Mouse (Mus musculus) heart, embryonic 16.5 days (tissue): ENCODE measurements around the gene D10Jhu81e. TPM values are rescaled to one million over a fixed set of nuclear protein-coding genes. Genes with fewer than 3 reads are reported as not detected.

ENCODE experiments used
- ATAC-seq: fragments of 200-750 bp; cut with Nextera tagmentation; replicated peaks from 2 replicates; pipeline ENCODE4 v1.8.0; 2017; ENCODE audit warnings: moderate number of reproducible peaks; ENCODE audit not compliant: insufficient read depth, low FRiP score; ENCODE audit errors: extremely low read depth
- H3K27ac ChIP-seq: fragments of 300-500 bp; sonication (generic); 2 replicates; pipeline ENCODE4 v1.5.1; 2014; ENCODE audit warnings: mild to moderate bottlenecking, low read length, control low read depth, moderate library complexity
- H3K27me3 ChIP-seq: fragments of 300-500 bp; sonication (generic); 2 replicates; pipeline ENCODE4 v1.6.1; 2014; ENCODE audit warnings: low read length, mixed read lengths; ENCODE audit not compliant: control insufficient read depth, insufficient read depth
- H3K36me3 ChIP-seq: fragments of 300-500 bp; sonication (generic); 2 replicates; pipeline ENCODE4 v1.6.1; 2014; ENCODE audit not compliant: control insufficient read depth, insufficient read depth
- H3K4me1 ChIP-seq: fragments of 300-500 bp; sonication (generic); 2 replicates; pipeline ENCODE4 v1.6.1; 2014; ENCODE audit warnings: low read length, mixed read lengths; ENCODE audit not compliant: control insufficient read depth, insufficient read depth
- H3K4me2 ChIP-seq: fragments of 300-500 bp; sonication (generic); 2 replicates; pipeline ENCODE4 v1.6.1; 2014; ENCODE audit warnings: low read depth, mild to moderate bottlenecking, control low read depth, low read length
- H3K4me3 ChIP-seq: fragments of 300-500 bp; sonication (generic); 2 replicates; pipeline ENCODE4 v1.5.1; 2014; ENCODE audit warnings: mild to moderate bottlenecking, control low read depth, low read length
- H3K9ac ChIP-seq: fragments of 300-500 bp; sonication (generic); 2 replicates; pipeline ENCODE4 v1.6.1; 2014; ENCODE audit warnings: low read length, control low read depth
- H3K9me3 ChIP-seq: fragments of 300-500 bp; sonication (generic); replicated peaks from 2 replicates; pipeline ENCODE4 v1.6.1; 2016; ENCODE audit warnings: low read length; ENCODE audit not compliant: control insufficient read depth
- WGBS: fragments of 180-500 bp; shearing (Covaris S2); extraction: QIAGEN DNeasy Blood & Tissue Kit; methylation state at CpG from one replicate; pipeline ENCODE4 v1.1.7; 2014; 5-methylcytosine and 5-hydroxymethylcytosine counted together
- polyA plus RNA-seq: library from polyadenylated mRNA; unstranded; fragments of >200 nt; fragmentation: Nextera tagmentation; extraction: Ambion mirVana; gene quantifications from 2 replicates; pipeline ENCODE4 v1.2.1, GENCODE M21; 2015

The D10Jhu81e gene
- polyA plus RNA-seq, 1 experiment from 2014 or later: 75.3 TPM

- Histone ChIP-seq H3K36me3 (peaks cover 37% of the 10 kb centered on the region), H3K9ac (no peak overlapping the region), H3K4me2 (no peak overlapping the region), H3K27me3 (no peaks in the 10 kb centered on the region), H3K4me1 (peaks cover 16% of the 10 kb centered on the region), H3K27ac (no peak overlapping the region), H3K9me3 (no peaks in the 10 kb centered on the region), H3K4me3 (no peak overlapping the region)
- no peak for ATAC-seq
- WGBS: 89% methylated on average over 7 of the region's 7 CpGs
Observed at GRCm38 (mm10) chr10:78167333-78167732, 2.2 kb downstream of the D10Jhu81e start.

GRCm38 (mm10) chr10:78165256-78166005 is 4.2 kb downstream of the D10Jhu81e start:
- ATAC-seq: no peak
- no peaks in the 10 kb centered on the region for H3K9me3 ChIP-seq
- peaks cover 15% of the 10 kb centered on the region for H3K4me1 ChIP-seq
- 92% methylated on average over 21 of the region's 21 CpGs for WGBS
- no peak overlapping the region for H3K4me3 ChIP-seq
- H3K27ac ChIP-seq: no peak overlapping the region
- H3K27me3 ChIP-seq: no peaks in the 10 kb centered on the region
- H3K9ac ChIP-seq: no peak overlapping the region
- H3K4me2 ChIP-seq: no peak overlapping the region
- H3K36me3 ChIP-seq: peaks cover 32% of the 10 kb centered on the region

GRCm38 (mm10) chr10:78164786-78165185 is 4.8 kb downstream of the D10Jhu81e start:
- Histone ChIP-seq H3K4me2 (no peak overlapping the region), H3K9me3 (no peaks in the 10 kb centered on the region), H3K27me3 (no peaks in the 10 kb centered on the region), H3K4me3 (no peak overlapping the region), H3K4me1 (peaks cover 10% of the 10 kb centered on the region), H3K27ac (no peak overlapping the region), H3K9ac (no peak overlapping the region), H3K36me3 (peaks cover 32% of the 10 kb centered on the region)
- no peak for ATAC-seq
- WGBS: 86% methylated on average over 12 of the region's 12 CpGs

DNA sequence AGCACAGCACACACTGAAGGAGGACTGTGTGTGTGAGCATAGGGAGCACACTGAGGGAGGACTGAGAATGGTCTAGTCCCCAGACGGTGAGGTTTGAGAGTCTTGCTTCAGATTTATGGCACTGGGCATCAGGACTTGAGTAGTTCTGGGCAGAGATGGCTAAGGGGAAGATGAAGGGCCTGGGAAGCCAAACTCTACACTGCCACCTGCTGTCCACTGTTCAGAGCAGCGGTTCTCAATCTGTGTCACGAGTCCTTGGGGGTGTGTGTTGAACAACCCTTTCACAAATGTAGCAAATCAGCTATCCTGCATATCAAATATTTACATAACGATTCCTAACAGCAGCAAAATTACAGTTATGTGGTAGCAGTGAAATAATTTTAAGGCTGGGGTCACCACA is 5.7 kb downstream of the D10Jhu81e start:
- no peaks in the 10 kb centered on the region for H3K9me3 ChIP-seq
- no peak overlapping the region for H3K9ac ChIP-seq
- no peaks in the 10 kb centered on the region for H3K27me3 ChIP-seq
- WGBS: 30% methylated on average over 4 of the region's 4 CpGs
- no peak overlapping the region for H3K4me2 ChIP-seq
- H3K4me1 ChIP-seq: peaks cover 15% of the 10 kb centered on the region
- no peak for ATAC-seq
- no peak overlapping the region for H3K4me3 ChIP-seq
- H3K36me3 ChIP-seq: peaks cover 32% of the 10 kb centered on the region
- no peak overlapping the region for H3K27ac ChIP-seq

- WGBS: 89% methylated on average over 9 of the region's 9 CpGs
- Histone ChIP-seq H3K9me3 (no peaks in the 10 kb centered on the region), H3K4me1 (peaks cover 8% of the 10 kb centered on the region), H3K27ac (no peak overlapping the region), H3K4me3 (no peak overlapping the region), H3K27me3 (no peaks in the 10 kb centered on the region), H3K36me3 (peaks cover 32% of the 10 kb centered on the region), H3K4me2 (no peak overlapping the region), H3K9ac (no peak overlapping the region)
- ATAC-seq: no peak
Observed at GRCm38 (mm10) chr10:78163241-78163640, 6.3 kb downstream of the D10Jhu81e start.

DNA sequence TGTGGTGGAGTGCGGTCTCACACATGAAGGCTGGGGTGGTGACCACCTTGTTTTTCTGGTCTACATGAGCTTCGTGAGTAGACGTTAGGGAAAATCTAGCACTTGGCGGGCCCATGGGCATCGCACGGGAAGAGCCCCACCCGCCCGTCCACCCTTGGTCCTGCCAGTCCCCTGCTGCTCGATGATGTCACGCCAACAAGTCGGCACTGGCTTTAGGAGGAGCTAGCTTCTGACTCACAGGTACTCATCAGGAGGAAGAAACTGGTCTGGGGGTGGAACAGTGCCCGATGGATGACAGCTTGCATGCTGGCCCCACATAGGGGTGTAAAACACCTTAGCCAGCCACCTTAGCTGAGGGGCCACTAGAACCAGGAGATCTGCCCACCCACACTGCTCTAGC is 6.9 kb downstream of the D10Jhu81e start:
- Histone ChIP-seq H3K9ac (no peak overlapping the region), H3K27ac (no peak overlapping the region), H3K36me3 (peaks cover 32% of the 10 kb centered on the region), H3K27me3 (no peaks in the 10 kb centered on the region), H3K4me1 (peaks cover 7% of the 10 kb centered on the region; the same call in 1 of the 2 replicates), H3K4me2 (no peak overlapping the region), H3K4me3 (no peak overlapping the region), H3K9me3 (no peaks in the 10 kb centered on the region)
- WGBS: 91% methylated on average over 12 of the region's 12 CpGs
- ATAC-seq: no peak

DNA sequence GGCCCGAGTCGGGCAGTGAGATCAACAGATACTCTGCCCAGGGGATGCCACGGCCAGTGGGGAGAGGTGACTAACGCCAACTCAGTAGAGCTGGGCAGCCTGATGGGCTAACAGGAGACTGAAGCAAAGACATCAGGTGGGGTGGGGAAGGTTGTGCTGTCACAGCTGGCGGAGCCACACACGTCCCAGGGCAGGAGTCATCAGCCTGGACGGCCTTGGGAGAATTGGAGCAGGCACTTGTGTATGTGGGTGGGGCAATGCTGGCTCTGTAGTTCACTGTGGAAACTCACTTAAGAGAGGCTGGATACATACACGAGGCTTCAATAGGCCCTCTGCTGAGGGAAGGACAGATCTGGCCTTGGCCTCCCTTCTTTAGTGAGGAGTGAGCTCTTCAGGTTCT is 8.5 kb downstream of the D10Jhu81e start:
- H3K4me2 ChIP-seq: no peak overlapping the region
- no peak for ATAC-seq
- peaks cover 10% of the 10 kb centered on the region; the same call in 1 of the 2 replicates for H3K4me1 ChIP-seq
- WGBS: 80% methylated on average over 8 of the region's 8 CpGs
- H3K27me3 ChIP-seq: no peaks in the 10 kb centered on the region
- H3K4me3 ChIP-seq: no peak overlapping the region
- no peak overlapping the region for H3K27ac ChIP-seq
- H3K9ac ChIP-seq: no peak overlapping the region
- no peaks in the 10 kb centered on the region for H3K9me3 ChIP-seq
- peaks cover 19% of the 10 kb centered on the region for H3K36me3 ChIP-seq

GRCm38 (mm10) chr10:78160369-78161095 is 9.1 kb downstream of the D10Jhu81e start:
- no peak overlapping the region for H3K27ac ChIP-seq
- H3K27me3 ChIP-seq: no peaks in the 10 kb centered on the region
- H3K4me3 ChIP-seq: no peak overlapping the region
- no peak; the same call in 1 of the 2 replicates for ATAC-seq
- 84% methylated on average over 16 of the region's 16 CpGs for WGBS
- H3K36me3 ChIP-seq: peaks cover 19% of the 10 kb centered on the region
- no peak overlapping the region for H3K9ac ChIP-seq
- H3K9me3 ChIP-seq: no peaks in the 10 kb centered on the region
- peaks cover 10% of the 10 kb centered on the region; the same call in 1 of the 2 replicates for H3K4me1 ChIP-seq
- H3K4me2 ChIP-seq: no peak overlapping the region

DNA sequence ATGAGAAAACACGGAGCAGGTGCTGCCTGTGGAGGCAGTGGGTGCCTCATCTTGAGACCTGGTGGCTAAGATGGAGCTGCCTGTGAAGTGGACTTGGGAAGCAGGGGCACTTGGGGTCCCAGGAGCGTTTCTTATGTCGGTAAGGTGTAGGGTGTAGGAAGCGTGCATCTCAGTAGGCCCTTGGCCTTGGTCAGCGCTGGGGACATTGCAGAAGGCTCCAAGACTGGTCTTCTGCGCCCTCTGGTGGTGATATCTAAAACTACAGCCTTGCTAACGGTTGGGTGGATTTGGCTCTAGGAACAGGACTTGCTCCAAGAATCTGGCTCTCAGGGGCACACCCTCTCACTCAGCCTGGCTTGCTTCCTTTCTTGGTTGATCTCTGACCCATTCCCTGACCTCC is 9.7 kb downstream of the D10Jhu81e start:
- Histone ChIP-seq H3K4me3 (no peak overlapping the region), H3K27me3 (no peaks in the 10 kb centered on the region), H3K4me2 (peak overlapping the region; percentile 37), H3K9ac (0 out of 2 replicates have a peak overlapping the region, but pooled peaks have one; percentile 30), H3K27ac (no peak overlapping the region), H3K4me1 (peaks cover 10% of the 10 kb centered on the region; the same call in 1 of the 2 replicates), H3K9me3 (no peaks in the 10 kb centered on the region), H3K36me3 (peaks cover 19% of the 10 kb centered on the region)
- 2% methylated on average over 7 of the region's 7 CpGs for WGBS
- ATAC-seq: peak; percentile 68
